Mouse (Mus musculus) CH12.LX (cell line): ENCODE measurements at regions not wholly inside any gene's neighbourhood (a gene's known extent, or its start where the extent isn't known, plus 50 kb on each side); places are given as distances from the start of the nearest gene placed in this dataset.

Experiments used
- DNase-seq: peaks from one replicate; pipeline ENCODE4 v3.0.0-alpha.2; 2013; ENCODE audit errors: extremely low read depth
- H3K27ac ChIP-seq: 2 replicates; pipeline ENCODE4 v1.5.1; 2012; ENCODE audit warnings: low read depth, mild to moderate bottlenecking, control low read depth, moderate library complexity; ENCODE audit not compliant: insufficient read depth
- H3K27me3 ChIP-seq: replicated peaks from 2 replicates; pipeline ENCODE3; 2012; ENCODE audit warnings: inconsistent platforms
- H3K36me3 ChIP-seq, 2 experiments: replicated peaks in 1 of 2; 2 replicates each; pipeline versions ENCODE3 to v1.6.1; 2012; ENCODE audit warnings: inconsistent platforms in 1 of 2, low read length in 1 of 2, mild to moderate bottlenecking in 1 of 2, mixed read lengths in 1 of 2, moderate library complexity in 1 of 2; ENCODE audit not compliant: control insufficient read depth in 1 of 2, insufficient read depth in 1 of 2
- H3K4me1 ChIP-seq, 2 experiments: 2 replicates each; pipeline ENCODE4 v1.6.1; 2012; ENCODE audit warnings: inconsistent platforms in 1 of 2, moderate library complexity in 1 of 2; ENCODE audit not compliant: insufficient read depth in 2 of 2, control insufficient read depth in 1 of 2
- H3K4me2 ChIP-seq: 2 replicates; pipeline ENCODE4 v1.6.1; 2012; ENCODE audit warnings: low read depth, mild to moderate bottlenecking, control low read depth; ENCODE audit not compliant: poor library complexity, insufficient read depth, severe bottlenecking
- H3K4me3 ChIP-seq, 3 experiments: fragments of 150-350 bp in 1 of 3; sonication (generic) in 1 of 3; replicated peaks in 1 of 3; 2 replicates each; pipeline versions ENCODE3 to v1.5.1; 2011 to 2012; ENCODE audit warnings: low read depth in 2 of 3, low read length in 2 of 3, mild to moderate bottlenecking in 2 of 3, moderate library complexity in 2 of 3, control low read depth in 1 of 3, improper control_type of control experiment in 1 of 3, inconsistent platforms in 1 of 3, mixed read lengths in 1 of 3; ENCODE audit not compliant: poor library complexity in 1 of 3
- H3K79me2 ChIP-seq: replicated peaks from 2 replicates; pipeline ENCODE4 v1.6.1; 2012; ENCODE audit warnings: mild to moderate bottlenecking, moderate library complexity; ENCODE audit not compliant: control insufficient read depth, poor library complexity, insufficient read depth, severe bottlenecking; ENCODE audit errors: extremely low read depth
- H3K9ac ChIP-seq: 2 replicates; pipeline ENCODE4 v1.6.1; 2012; ENCODE audit warnings: low read depth, mild to moderate bottlenecking, control low read depth, moderate library complexity; ENCODE audit not compliant: insufficient read depth
- H3K9me3 ChIP-seq: replicated peaks from 2 replicates; pipeline ENCODE3; 2012; ENCODE audit warnings: low read length, inconsistent platforms, mixed read lengths
- BHLHE40 ChIP-seq: IDR thresholded peaks from 2 replicates; pipeline ENCODE4 v1.6.1; 2011; ENCODE audit warnings: mild to moderate bottlenecking, low read depth, low read length, improper control_type of control experiment
- CHD1 ChIP-seq: IDR thresholded peaks from 2 replicates; pipeline ENCODE4 v1.6.1; 2012; ENCODE audit warnings: low read depth, low read length, improper control_type of control experiment, inconsistent platforms
- CTCF ChIP-seq, 2 experiments: IDR thresholded peaks in 1 of 2; conservative IDR thresholded peaks in 1 of 2; 2 replicates each; pipeline ENCODE4 v1.5.1; 2011 to 2012; ENCODE audit warnings: low read depth in 2 of 2, low read length in 2 of 2, improper control_type of control experiment in 1 of 2, inconsistent platforms in 1 of 2, mild to moderate bottlenecking in 1 of 2, moderate library complexity in 1 of 2
- GABPA ChIP-seq: IDR thresholded peaks from 2 replicates; pipeline ENCODE4 v1.6.1; 2012; ENCODE audit warnings: low read depth, low read length, improper control_type of control experiment, inconsistent platforms; ENCODE audit not compliant: insufficient replicate concordance
- IRF4 ChIP-seq: IDR thresholded peaks from 2 replicates; pipeline ENCODE4 v1.6.1; 2014; ENCODE audit warnings: low read depth, mild to moderate bottlenecking, inconsistent platforms, low read length, improper control_type of control experiment
- JUN ChIP-seq: IDR thresholded peaks from 2 replicates; pipeline ENCODE4 v1.6.1; 2011; ENCODE audit warnings: low read depth, mild to moderate bottlenecking, low read length, improper control_type of control experiment, moderate library complexity; ENCODE audit not compliant: insufficient read depth
- JUND ChIP-seq: conservative IDR thresholded peaks from 2 replicates; pipeline ENCODE4 v1.6.1; 2011; ENCODE audit warnings: low read depth, low read length, improper control_type of control experiment
- MAFK ChIP-seq: IDR thresholded peaks from 2 replicates; pipeline ENCODE4 v1.6.1; 2011; ENCODE audit warnings: low read length, improper control_type of control experiment; ENCODE audit not compliant: insufficient replicate concordance
- MEF2A ChIP-seq: IDR thresholded peaks from 2 replicates; pipeline ENCODE4 v1.6.1; 2014; ENCODE audit warnings: low read depth, mild to moderate bottlenecking, inconsistent platforms, low read length, improper control_type of control experiment, borderline replicate concordance
- MXI1 ChIP-seq: IDR thresholded peaks from 2 replicates; pipeline ENCODE4 v1.6.1; 2011; ENCODE audit warnings: mild to moderate bottlenecking, low read depth, low read length, improper control_type of control experiment
- MYC ChIP-seq: IDR thresholded peaks from 2 replicates; pipeline ENCODE4 v1.6.1; 2011; ENCODE audit warnings: low read depth, mild to moderate bottlenecking, improper control_type of control experiment, low read length
- NELFE ChIP-seq: IDR thresholded peaks from 2 replicates; pipeline ENCODE4 v1.6.1; 2011; ENCODE audit warnings: low read depth, low read length, improper control_type of control experiment
- NRF1 ChIP-seq: IDR thresholded peaks from 2 replicates; pipeline ENCODE4 v1.6.1; 2014; ENCODE audit warnings: low read depth, mild to moderate bottlenecking, inconsistent platforms, low read length, improper control_type of control experiment, moderate library complexity
- PAX5 ChIP-seq: IDR thresholded peaks from 2 replicates; pipeline ENCODE4 v1.6.1; 2012; ENCODE audit warnings: low read length, inconsistent platforms, mixed read lengths
- POLR2A ChIP-seq: IDR thresholded peaks from 2 replicates; pipeline ENCODE4 v1.6.1; 2011; ENCODE audit warnings: low read depth, mild to moderate bottlenecking, improper control_type of control experiment, low read length
- RAD21 ChIP-seq: IDR thresholded peaks from 2 replicates; pipeline ENCODE4 v1.6.1; 2011; ENCODE audit warnings: low read depth, mild to moderate bottlenecking, low read length, improper control_type of control experiment, moderate library complexity
- SIN3A ChIP-seq: IDR thresholded peaks from 2 replicates; pipeline ENCODE4 v1.6.1; 2012; ENCODE audit warnings: low read length, improper control_type of control experiment, inconsistent platforms
- SMC3 ChIP-seq: IDR thresholded peaks from 2 replicates; pipeline ENCODE4 v1.6.1; 2011; ENCODE audit warnings: low read depth, low read length, improper control_type of control experiment
- TCF12 ChIP-seq: IDR thresholded peaks from 2 replicates; pipeline ENCODE4 v1.6.1; 2014; ENCODE audit warnings: low read depth, mild to moderate bottlenecking, inconsistent platforms, low read length, improper control_type of control experiment
- UBTF ChIP-seq: IDR thresholded peaks from 2 replicates; pipeline ENCODE4 v1.6.1; 2012; ENCODE audit warnings: low read depth, mild to moderate bottlenecking, inconsistent platforms, low read length, improper control_type of control experiment, moderate library complexity
- USF1 ChIP-seq: IDR thresholded peaks from 2 replicates; pipeline ENCODE4 v1.6.1; 2014; ENCODE audit warnings: low read depth, mild to moderate bottlenecking, inconsistent platforms, low read length, improper control_type of control experiment
- USF2 ChIP-seq: conservative IDR thresholded peaks from 2 replicates; pipeline ENCODE4 v1.6.1; 2011; ENCODE audit warnings: low read depth, low read length, improper control_type of control experiment
- ZC3H11A ChIP-seq: IDR thresholded peaks from 2 replicates; pipeline ENCODE4 v1.6.1; 2012; ENCODE audit warnings: low read depth, mild to moderate bottlenecking, inconsistent platforms, low read length, improper control_type of control experiment
- ZKSCAN1 ChIP-seq: IDR thresholded peaks from 2 replicates; pipeline ENCODE4 v1.6.1; 2012; ENCODE audit warnings: low read depth, inconsistent platforms, low read length, improper control_type of control experiment, borderline replicate concordance
- ZMIZ1 ChIP-seq: IDR thresholded peaks from 2 replicates; pipeline ENCODE4 v1.6.1; 2012; ENCODE audit warnings: low read depth, mild to moderate bottlenecking, inconsistent platforms, low read length, improper control_type of control experiment
- ZNF384 ChIP-seq: IDR thresholded peaks from 2 replicates; pipeline ENCODE4 v1.6.1; 2012; ENCODE audit warnings: low read depth, low read length, improper control_type of control experiment, inconsistent platforms
- dilution Hi-C: fragments of 300-500 bp; cut with MboI; formaldehyde crosslinking; loops from 2 replicates; pipeline ENCODE4 v1.14.3; 2020; ENCODE audit warnings: low sequenced_read_pairs; ENCODE audit not compliant: extremely low pct_unique_long_range_greater_than_20kb, extremely low pct_ligation_motif_present
- in situ Hi-C: fragments of 300-500 bp; cut with MboI; formaldehyde crosslinking; loops from 3 replicates; pipeline ENCODE4 v1.14.3; 2019; ENCODE audit warnings: low sequenced_read_pairs, low pct_ligation_motif_present, low pct_unique_long_range_greater_than_20kb, mixed read lengths

DNA sequence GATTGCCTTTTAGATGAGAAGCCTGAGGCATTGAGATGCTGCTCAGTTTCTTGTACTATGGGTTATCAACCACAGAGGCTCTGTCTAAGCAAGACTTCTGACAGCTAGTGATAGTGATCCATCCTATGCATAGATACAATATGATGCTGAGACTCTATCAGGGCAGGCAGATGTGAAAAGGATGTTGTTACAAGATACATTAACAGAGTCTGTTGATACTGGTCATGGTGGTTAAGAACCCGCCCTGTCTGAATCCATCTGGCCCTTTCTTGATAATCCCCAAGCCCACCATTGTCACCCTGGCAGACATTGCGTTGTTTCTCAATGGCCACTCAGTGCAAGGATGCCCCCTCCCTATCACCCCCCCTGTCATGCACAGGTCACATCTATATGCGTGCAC, 327.8 kb upstream of the Camk1g start:
- H3K79me2 ChIP-seq: no peaks in the 10 kb centered on the region

GRCm38 (mm10) chr1:193697001-193697400, 326.9 kb upstream of the Camk1g start:
- H3K9me3 ChIP-seq: peaks cover 4% of the 10 kb centered on the region
- no peak overlapping the region for H3K4me2 ChIP-seq
- H3K4me3 ChIP-seq: no peak overlapping the region
- TF ChIP-seq NELFE (no peak), ZC3H11A (no peak), SMC3 (no peak), GABPA (no peak), RAD21 (no peak), SIN3A (no peak), USF1 (no peak), JUND (no peak), PAX5 (no peak), IRF4 (no peak), ZKSCAN1 (no peak), JUN (no peak), CTCF (conservative IDR thresholded peaks at IDR 0.05 in 1 of 2, IDR thresholded peaks at IDR 0.05 in 1 of 2; ENCODE audit: low read depth in 2 of 2, low read length in 2 of 2) (no peak), MAFK (no peak), MXI1 (no peak), MYC (no peak), CHD1 (no peak)
- no peaks in the 10 kb centered on the region for H3K4me1 ChIP-seq
- in situ Hi-C loops: no loop called here
- dilution Hi-C loops: no loop called here
- H3K36me3 ChIP-seq: no peaks in the 10 kb centered on the region
- no peaks in the 10 kb centered on the region for H3K79me2 ChIP-seq
- H3K27ac ChIP-seq: no peak overlapping the region
- no peak for DNase-seq
- H3K27me3 ChIP-seq: peaks cover 15% of the 10 kb centered on the region
- no peak overlapping the region for H3K9ac ChIP-seq

More for the DNA sequence above, 327.8 kb upstream of the Camk1g start:
- TF ChIP-seq TCF12 (no peak), GABPA (no peak), POLR2A (no peak), ZC3H11A (no peak), UBTF (no peak), ZNF384 (no peak), RAD21 (no peak), MYC (no peak), BHLHE40 (no peak), MEF2A (no peak), ZKSCAN1 (no peak), PAX5 (no peak), USF2 (no peak), JUN (no peak), NRF1 (no peak), USF1 (no peak), ZMIZ1 (no peak)
- TF ChIP-seq, all 38 proteins: peak for 0
- DNase-seq: no peak
- dilution Hi-C loops (no loop called here), in situ Hi-C loops (no loop called here)
- Histone ChIP-seq H3K36me3 (no peaks in the 10 kb centered on the region), H3K27me3 (peaks cover 15% of the 10 kb centered on the region), H3K27ac (no peak overlapping the region), H3K4me1 (peaks cover 0 to 4% of the 10 kb centered on the region in 2 experiments; a peak in 2 of 4 replicates), H3K9ac (no peak overlapping the region), H3K4me3 (no peak overlapping the region), H3K4me2 (no peak overlapping the region), H3K9me3 (peaks cover 4% of the 10 kb centered on the region)
